Mouse (Mus musculus) C2C12 (cell line): ENCODE results near the gene Oas1h.
"Not testable (repeated sequence)": the region's sequence is repeated elsewhere in the genome, so short reads cannot be mapped to it uniquely, and the experiment has no call there.

Experiments
- CTCF ChIP-seq: IDR thresholded peaks from one replicate; pipeline ENCODE4 v1.5.1; 2011; ENCODE audit not compliant: control insufficient read depth, insufficient read depth, insufficient read length
- USF1 ChIP-seq: IDR thresholded peaks from one replicate; pipeline ENCODE4 v1.6.1; 2011; ENCODE audit warnings: low read depth, mild to moderate bottlenecking, control low read depth, moderate library complexity

- TF ChIP-seq CTCF, USF1: not testable (repeated sequence)
These were observed 27.1 kb downstream of the Oas1h start for GRCm38 (mm10) chr5:120888294-120888815.
